Mouse (Mus musculus) frontal cortex, adult 2 months (tissue): Measurements from ENCODE around the gene Atp13a2. TPM values are rescaled to one million over a fixed set of nuclear protein-coding genes. Genes with fewer than 3 reads are reported as not detected.

Source experiments
- DNase-seq, 2 experiments: peaks; one replicate each; pipeline ENCODE4 v3.0.0; 2022; ENCODE audit warnings: low spot score in 1 of 2; ENCODE audit errors: extremely low spot score in 1 of 2
- polyA plus RNA-seq: library from polyadenylated mRNA; depleted of rRNA; stranded (reverse); fragments of >200 nt; gene quantifications from 2 replicates; pipeline ENCODE4 v1.2.3, GENCODE M21; 2012

The Atp13a2 gene
- polyA plus RNA-seq, 1 experiment = 176 TPM

DNA sequence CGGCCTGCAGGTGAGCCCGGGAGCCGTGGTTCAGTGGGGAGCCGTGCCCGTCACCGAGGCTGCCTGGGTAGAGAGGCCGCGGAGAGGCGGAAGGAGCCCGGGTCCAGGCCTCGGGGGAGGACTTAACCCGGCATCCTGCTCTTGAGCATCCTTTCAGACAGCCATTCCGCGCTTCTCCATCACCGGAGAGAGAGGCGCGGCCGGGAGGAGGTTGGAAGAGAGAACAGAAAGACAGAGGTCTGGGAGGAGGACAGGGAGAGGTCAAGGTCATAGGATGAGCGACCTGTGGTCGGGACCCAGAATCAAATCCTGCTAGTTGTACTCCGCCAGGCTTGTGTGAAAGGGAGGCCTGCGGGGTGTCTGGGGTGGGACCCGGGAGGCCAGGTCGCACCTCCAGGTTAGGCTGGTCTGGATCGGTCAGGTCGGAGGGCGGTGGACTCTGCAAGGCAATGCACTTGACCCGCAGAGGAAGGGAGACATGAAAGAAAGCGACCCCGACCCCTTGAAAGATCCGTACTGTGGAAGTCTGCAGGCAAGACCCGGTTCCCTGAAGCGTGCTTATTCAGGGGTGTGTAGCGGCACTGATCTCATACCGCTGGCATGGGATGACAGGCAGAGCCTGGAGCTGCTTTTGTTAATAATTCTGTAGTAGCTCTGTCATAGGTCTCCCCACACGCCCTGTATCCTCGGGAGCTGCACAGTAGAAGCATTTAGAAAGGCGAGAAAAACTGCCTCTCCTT, 25.0 kb upstream of the Atp13a2 start:
- DNase-seq = no peak

DNA sequence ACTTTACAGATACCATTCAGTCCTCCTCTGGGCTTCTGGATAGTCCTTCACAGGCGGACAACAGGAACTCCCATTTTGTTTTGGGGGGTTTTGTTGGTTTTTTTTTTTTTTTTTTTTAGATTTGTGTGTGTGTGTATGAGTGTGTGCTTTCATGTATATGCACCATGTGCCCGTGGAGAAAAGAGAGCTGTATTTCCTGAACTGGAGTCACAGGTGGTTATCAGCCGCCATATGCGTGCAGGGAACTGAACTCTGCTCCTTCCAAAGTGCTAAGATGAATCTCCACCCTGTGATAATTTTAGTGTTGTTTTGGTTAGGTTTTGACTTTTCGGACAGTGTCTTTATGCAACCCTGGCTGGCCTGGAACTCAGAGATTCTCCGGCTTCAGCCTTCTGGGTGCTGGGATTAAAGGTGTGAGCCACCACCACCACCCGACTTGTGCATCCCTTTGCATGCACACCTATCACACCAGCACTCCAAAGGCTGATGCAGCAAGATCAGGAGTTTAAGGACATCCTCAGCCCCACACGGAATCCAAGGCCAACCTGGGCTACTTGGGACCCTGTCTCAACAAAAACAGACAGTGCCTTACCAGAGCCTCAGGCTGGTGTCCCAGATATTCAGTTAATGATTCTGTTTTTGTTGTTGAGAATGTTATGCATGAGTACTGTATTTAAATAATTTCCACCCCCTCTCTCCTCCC, 24.3 kb upstream of the Atp13a2 start:
- no peak for DNase-seq

DNA sequence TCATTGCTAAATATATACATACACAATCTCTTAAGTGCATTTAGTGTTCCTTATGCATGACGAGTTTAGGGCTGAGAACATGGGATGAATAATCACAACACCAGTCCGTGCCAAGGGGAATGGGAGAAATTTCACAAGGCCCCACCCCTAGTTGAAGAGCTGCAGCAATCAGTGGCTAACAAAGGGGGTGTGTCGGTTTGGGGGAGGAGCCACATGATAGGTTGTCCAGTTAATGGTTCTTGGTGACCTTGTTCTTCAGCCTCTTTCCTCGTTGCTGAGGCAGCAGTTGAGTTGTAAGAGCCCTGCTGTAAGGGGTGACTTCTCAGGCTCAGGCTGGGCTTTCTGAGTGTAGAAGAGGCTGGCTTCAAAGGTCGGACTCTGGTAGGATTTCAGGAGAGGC, 23.7 kb upstream of the Atp13a2 start:
- DNase-seq = no peak

DNA sequence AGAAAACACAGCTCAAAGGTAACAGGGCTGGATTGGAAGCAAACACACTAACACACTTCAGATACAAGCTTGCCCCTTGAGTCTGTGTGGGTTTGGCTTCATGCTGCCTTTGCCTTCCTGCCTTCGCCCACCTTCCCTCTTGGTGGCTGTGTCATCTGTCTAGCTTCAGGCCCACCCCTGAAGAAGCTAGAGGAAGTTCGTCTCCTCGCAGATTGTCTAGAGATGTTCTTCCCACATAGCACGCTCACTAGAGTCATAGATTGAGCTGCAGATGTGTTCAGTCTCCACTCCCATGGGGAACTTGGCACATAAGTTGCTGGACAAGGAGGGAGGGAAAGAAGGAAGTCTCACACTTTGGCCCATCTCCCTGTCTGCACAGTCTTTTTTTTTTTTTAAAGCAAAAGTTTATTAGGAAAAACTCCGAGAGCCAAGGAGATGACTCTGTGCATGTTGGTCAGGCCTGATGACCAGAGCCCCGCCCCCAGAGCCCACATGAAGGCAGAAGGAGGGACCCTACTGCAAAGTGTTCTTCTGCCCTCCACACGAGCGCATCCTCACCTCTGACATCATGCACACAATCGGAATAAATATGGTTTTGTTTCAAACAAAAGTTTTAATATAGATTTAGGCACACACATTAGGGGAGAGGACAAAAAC, 22.6 kb upstream of the Atp13a2 start:
- DNase-seq = peak in 1 of 2 experiments; percentile 61

DNA sequence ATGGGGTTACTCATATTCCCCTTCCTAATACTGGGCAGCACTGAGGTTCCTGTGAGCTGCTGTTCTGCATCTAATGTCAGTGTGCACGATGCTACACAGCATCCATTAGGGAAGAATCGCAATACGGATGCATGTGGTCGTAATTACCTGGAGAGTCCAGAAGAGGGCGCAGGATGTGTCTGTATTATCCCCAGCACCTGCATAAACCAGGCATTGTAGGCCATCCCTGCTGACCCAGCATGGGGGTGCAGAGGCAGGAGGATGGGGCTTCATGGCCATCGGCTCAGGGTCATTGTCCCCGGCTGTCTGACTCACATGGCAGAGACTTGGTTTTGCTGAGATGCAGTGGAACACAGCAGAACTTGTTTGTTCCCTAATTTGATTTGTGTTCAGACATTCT, 22.1 kb upstream of the Atp13a2 start:
- peak in 1 of 2 experiments; percentile 91 for DNase-seq

DNA sequence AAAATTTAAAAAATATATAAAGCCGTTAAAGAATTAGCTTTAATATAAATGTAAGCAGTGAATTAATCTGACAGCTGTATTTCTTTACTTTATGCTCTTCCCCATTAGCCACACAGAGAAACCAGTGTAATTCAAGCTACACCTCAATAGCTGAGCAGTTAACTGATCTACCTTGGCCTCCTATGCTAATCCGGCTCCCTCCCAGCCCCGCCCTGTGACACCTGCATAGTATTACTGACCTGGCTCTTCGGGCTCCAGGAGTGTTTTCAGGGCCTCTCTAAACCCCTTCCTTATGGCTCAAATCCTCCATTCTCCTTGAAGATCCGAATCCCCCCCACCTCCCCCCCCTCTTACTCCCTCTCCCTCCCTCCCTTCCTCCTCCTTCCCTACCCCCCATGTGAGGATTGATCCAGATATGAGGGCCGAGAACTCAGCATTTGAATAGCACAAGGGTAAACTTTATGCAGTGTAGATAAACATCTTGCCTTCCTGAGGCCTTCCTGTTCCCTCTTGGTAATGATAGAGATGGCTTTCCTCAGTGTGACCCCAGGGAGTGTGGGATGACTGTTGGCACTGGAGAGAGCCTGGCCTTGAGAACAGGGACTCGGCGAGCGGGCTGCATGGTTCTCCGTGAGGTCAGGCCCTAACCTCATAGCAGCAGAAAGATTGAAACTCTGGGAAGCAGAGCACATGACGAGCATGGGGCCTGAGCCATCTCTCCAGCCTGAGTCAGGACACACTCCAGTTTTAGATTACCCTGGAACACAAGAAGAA, 19.1 kb upstream of the Atp13a2 start:
- DNase-seq = no peak

DNA sequence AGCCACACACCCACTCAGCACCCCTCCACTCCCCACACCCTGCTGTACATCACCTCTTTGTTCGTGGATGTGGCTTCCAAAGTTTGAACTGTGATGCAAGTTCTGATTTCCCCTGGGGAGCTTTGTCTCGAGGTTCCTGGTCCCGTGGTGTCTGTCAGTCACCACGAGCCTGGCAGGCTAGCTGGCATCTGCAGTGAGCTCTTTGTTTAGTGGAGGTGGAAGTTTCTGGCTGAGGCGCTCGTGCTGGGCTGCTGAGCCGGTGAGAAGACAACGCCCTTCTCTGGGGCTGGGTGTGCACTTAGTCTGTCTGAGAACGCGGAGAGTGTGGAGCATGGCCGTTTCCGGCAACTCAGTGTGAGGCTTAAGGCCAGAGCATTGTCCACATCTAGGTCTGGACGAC, 15.0 kb upstream of the Atp13a2 start:
- DNase-seq = no peak

DNA sequence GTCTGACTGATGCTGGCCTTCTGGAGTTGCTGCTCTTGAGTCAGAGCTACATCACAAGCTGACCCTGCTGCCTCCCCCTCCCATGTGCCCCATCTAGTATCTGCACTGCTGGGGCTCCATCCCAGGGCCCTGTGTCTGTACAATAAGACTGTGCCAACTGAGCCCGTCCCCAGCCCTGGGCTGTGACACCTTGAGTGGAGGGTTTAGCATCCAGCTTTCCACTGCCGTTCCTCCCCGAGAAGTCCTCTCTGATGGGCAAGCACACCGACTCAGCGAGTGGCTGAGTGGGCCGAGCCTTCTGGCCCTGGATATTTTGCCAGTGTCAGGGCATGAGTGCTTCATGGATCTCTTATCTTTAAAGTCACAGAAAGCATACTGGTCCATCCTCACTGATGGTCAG, 12.3 kb upstream of the Atp13a2 start:
- no peak for DNase-seq

DNA sequence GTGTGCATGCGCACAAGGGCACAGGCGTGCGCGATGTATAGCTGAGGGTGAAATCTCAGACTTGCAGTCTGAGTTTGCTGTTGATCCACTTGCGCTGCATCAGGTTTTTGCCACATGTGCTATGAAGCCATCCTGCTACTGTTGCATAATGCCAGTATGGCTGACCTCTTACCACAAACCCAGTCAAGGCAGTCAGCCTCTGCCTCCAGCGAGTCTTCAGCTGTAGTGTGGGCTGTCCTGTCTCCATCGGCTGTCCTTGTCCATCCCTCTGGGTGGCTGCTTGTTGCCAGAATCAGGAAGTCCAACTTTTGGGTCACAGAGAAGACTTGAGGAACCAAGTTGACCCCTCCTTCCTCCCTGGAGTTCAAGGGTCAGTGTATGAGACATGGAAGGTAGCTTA, 11.3 kb upstream of the Atp13a2 start:
- DNase-seq = no peak

DNA sequence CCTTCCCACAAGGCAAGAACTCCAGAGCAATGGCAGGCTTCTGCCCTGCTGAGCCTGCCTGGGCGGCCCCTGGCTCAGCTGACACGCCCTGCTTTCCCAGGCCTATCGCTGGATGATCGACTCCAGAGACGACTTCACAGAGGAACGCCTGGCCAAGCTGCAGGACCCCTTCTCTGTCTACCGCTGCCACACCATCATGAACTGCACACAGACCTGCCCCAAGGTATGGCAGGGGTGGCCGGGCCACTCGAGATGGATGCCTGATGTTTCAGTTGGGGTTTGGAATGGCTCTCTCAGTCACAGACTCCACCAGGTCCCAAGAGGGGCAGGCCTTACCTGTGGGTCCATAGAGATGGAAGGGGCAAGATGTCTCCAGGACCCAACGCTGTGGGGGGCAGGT, 9.4 kb upstream of the Atp13a2 start:
- no peak for DNase-seq

DNA sequence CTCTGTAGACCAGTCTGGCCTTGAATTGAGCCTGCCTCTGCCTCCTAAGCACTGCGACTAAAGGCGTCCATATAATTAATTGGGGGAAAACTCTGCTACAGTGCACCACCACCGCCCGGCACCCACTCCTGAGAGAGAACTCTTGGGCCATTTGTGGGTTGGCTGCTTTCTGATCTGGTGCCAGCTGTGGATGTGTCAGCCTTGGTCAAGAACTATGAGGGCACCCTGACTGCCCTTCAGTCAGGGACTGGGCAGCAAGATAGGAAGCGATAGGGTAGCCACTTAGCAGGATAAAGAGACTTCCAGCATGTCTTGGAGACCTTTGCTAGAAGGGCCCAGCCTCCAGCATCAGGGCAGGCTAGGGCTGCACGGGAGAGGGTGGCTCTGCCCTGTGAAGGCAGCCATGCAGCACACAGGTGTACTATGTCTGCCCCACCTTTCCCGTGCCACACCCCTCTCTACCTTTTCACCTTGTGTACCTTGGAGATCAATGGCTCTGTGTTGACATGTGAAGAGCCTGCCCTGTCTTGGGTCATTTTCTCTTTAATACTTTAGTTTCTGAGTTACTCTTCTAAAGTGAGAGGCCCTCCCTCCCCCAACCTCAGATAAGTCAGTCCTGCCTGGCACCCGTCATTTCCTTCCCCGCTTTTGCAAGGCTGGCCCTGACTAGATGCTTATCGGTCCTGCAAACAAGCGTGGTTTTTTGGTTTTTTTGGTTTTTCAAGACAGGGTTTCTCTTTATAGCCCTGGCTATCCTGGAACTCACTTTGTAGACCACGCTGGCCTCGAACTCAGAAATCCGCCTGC, 8.6 kb upstream of the Atp13a2 start:
- no peak for DNase-seq

DNA sequence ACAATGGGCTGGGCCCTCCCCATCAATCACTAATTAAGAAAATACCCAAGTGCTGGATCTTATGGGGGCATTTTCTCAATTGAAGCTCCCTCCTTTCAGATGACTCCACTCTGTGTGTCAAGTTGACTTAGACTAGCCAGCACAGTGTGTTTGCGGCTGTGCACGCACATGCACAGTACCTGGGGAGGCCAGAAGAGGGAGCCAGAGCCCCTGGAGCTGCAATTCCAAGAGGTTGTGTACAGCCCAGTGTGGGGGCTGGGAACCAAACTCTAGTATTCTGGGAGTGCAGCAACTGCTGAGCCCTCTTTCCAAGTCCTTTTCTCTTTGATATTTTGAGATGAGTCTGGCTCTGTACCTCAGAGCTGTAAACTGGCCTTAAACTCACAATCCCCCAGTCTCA, 5.1 kb upstream of the Atp13a2 start:
- no peak for DNase-seq

DNA sequence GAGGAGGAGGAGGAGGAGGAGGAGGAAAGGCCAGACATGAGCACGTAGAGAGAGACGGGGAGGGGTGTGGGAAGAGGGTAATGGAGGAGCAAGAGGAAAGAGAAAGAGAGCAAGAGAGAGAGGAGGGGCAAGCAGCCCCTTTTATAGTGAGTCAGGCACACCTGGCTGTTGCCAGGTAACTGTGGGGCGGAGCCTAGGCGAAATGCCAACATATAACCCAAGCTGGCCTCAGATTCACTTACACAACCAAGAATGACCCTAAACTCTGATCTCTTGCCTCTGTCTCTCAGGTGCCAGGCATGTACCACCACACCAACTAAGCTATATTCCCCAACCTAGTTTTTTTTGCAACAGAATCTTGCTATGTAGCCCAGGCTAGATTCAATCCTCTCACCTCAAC, 3.9 kb upstream of the Atp13a2 start:
- no peak for DNase-seq

DNA sequence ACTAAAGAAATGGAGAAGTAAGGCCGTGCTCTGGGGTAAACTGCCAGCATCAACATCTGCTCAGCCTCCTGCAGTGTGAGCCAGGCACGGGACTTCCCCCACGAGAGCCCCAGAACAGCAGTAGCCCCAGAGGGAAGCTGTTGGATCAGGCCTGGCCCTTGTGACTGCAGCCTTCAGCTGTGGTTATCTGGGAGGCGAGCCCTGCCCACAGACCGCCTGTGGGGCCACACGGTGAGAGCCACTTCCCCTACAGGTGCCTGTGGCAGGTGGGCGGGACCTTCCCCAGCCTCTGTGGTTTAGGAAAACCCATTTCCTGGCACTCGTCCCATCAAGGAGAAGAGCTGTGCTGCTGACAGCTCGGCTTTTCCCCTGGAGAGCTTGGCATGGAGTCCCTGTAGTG, 3.2 kb upstream of the Atp13a2 start:
- DNase-seq = peak in 1 of 2 experiments; percentile 51

DNA sequence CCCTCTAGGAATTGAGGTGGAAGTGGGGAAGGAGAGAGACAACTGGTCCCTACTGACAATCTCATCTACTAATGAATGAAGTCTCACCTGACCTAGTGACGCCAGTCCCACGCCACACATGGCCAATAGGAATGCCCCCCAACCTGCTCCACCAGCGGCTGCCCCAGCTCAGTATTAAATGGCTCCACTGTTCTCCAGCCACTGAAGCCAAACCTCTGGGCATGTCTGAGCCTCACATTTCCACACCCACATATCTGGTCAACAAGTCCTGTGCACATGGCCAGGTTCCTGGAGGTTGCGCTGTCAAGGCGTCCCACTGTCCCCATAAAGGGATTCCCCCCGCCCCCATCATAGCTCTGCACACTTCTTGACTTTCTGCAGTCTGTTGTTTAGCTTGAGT, 2.1 kb upstream of the Atp13a2 start:
- DNase-seq = no peak

DNA sequence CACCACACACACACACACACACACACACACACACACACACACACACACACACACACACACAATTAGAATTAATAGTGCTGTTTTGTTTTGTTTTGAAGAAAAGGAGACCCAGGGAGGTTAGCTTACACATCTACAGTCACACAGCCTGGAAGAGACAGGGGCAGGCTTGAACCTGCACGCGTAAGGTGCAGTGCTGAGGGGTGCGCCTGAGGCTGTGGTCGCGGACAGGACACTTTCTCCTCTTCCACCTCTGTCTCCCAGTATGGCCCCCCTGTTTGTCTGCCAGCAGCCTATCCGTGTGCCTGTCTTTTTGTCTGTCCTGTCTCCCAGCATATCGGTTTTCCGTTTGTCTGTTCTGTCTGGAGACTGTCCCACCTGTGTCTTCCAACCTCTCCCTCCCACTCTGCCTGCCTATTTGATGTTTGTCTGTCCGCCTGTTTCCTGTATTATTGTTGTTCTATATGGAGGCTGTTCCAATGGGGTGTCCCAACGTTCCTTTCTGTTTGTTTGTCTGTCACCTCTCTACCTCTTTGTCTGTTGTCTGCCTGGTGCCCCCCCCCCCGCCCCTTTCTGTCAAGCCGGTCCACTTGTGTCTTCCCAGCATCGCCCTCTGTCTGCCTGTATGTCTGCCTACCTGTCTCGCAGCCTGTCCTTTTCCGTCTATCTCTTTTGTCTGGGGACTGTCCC, 506 bp upstream of the Atp13a2 start:
- DNase-seq = no peak

DNA sequence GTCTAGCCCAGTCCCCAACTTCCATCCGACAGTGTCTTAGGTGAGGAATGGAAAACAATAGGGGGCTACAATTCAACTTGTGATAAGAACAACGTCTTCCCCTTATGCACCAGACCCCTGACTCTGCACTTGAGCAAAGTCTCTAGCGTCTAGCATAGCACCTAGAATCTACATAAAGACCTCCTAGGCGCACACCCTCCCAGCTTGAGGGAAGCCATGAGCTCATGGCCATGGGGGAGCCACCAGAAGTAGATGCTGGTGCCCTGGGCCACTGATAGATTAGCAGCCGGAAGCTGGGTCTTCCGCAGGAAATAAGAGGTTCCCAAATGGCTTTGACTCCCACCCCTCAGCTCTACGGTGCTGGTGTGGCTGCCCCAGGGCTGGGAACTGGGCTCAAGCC, 803 bp downstream of the Atp13a2 start:
- DNase-seq = no peak

DNA sequence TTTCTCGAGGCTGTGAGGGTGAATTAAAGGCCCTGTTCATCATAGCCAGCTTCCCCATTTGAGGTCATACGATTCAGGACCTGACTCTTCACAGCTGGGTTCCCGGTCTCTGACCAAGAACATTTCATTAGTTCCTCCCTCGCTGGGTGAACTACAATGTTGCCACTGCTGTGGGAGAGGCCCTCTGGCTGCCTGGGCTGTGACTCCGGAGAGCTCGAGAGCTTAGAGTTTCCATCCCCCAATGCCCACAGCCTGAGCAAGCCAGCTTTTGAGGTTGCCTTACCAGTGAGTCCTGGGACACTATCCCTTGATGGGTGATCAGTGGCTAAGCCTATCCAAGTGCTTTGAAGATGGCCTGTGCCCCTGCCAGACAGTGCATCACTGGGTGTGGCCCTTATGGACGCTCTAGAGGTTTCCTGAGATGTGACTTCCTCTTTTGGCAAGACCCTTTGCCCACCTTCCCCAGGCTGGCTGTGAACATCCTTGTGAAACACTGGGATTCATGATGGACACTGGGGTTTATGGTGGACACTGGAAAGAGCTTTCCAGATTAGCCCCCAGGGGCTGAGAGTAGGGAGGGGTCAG, 2.1 kb downstream of the Atp13a2 start:
- DNase-seq = no peak

DNA sequence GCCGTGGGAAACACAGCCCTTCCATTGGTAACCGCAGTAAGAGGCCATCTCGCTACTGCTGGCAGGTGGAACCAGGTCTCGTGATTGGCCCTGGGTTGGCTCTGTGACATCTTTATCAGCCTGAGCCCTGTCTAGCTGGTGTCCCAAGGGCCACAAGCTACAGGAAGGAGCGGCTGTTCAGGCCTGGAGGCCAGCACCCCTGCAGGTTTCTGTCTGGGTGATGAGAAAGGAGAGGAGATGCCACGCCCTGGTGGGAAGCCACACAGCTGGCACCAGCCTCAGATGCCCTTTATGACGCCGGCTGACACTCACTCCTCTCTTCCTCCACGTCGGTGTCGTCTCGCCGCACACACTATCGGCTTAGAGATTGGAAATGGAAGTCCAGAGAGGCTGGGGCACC, 2.8 kb downstream of the Atp13a2 start:
- DNase-seq = no peak
